ENCODE assay signal across 15 mouse cellular contexts in genomic region chr8:93228673-93229370, GRCm38 (mm10). TPM values are rescaled to one million over a fixed set of nuclear protein-coding genes. Genes with fewer than 3 reads are reported as not detected.
A peak's percentile ranks its signal among the peaks of the same experiment; 100 is the strongest.
DNase-seq lines count a peak whose midpoint lies in the region; ATAC-seq lines count a peak whose summit lies in the region.
"Had no signal": no experiment of that assay in that cellular context is flagged by ENCODE, and none has a peak within 500 bp of the region (broad histone marks: within the 10 kb centered on the region; RNA-seq: fewer than 3 reads in every experiment).

No protein-coding gene starts in this region.

- no peak overlapping the region for H3K27ac ChIP-seq in kidney, embryonic 15.5 days
- H3K27ac ChIP-seq in intestine, embryonic 14.5 days (ENCODE audit: low read depth) = no peak overlapping the region
- H3K27ac ChIP-seq: heart, embryonic 13.5 days; hindbrain, embryonic 15.5 days; limb, embryonic 13.5 days had no signal

- no peak overlapping the region for H3K9ac ChIP-seq in kidney, embryonic 15.5 days
- H3K9ac ChIP-seq in intestine, embryonic 14.5 days (ENCODE audit: low read length) = no peak overlapping the region
- H3K9ac ChIP-seq: heart, embryonic 13.5 days; hindbrain, embryonic 15.5 days; limb, embryonic 13.5 days had no signal

- peak; percentile 68 for DNase-seq in kidney, adult 11 months
- no peak for DNase-seq in intestine, embryonic 14.5 days (ENCODE audit: low spot score)
- DNase-seq in kidney, postnatal 25 days = peak; percentile 54 to 73
- DNase-seq in lung, postnatal 36 days = peak; percentile 79
- DNase-seq in spleen, postnatal 14 days (ENCODE audit: low spot score in 2 of 2) = no peak
- DNase-seq in thymus, postnatal 25 days = no peak
- DNase-seq in right cerebral cortex, postnatal 10 days (ENCODE audit: low spot score in 2 of 2) = no peak
- DNase-seq: cerebellum, adult 11-12 months; spleen, adult 18-20 months had no signal

- 64% methylated on average over 11 of the region's 11 CpGs for WGBS in kidney, embryonic 15.5 days
- 59% methylated on average over 11 of the region's 11 CpGs for WGBS in intestine, embryonic 14.5 days

- no peak for ATAC-seq in kidney, embryonic 15.5 days (replicated peaks; ENCODE audit: low FRiP score)
- 0 out of 2 replicates have a peak, but pooled peaks have one; percentile 62 for ATAC-seq in intestine, embryonic 14.5 days (replicated peaks; ENCODE audit: low FRiP score, low TSS enrichment, low read depth)

- no peak overlapping the region for H3K4me2 ChIP-seq in kidney, embryonic 15.5 days
- H3K4me2 ChIP-seq in intestine, embryonic 14.5 days (ENCODE audit: low read length) = no peak overlapping the region
- H3K4me2 ChIP-seq: heart, embryonic 13.5 days; hindbrain, embryonic 15.5 days; limb, embryonic 13.5 days had no signal

- no peaks in the 10 kb centered on the region for H3K27me3 ChIP-seq in kidney, embryonic 15.5 days
- H3K27me3 ChIP-seq in intestine, embryonic 14.5 days (replicated peaks; ENCODE audit: control insufficient read depth, insufficient read depth, low read length) = no peaks in the 10 kb centered on the region
- H3K27me3 ChIP-seq: heart, embryonic 13.5 days; hindbrain, embryonic 15.5 days; limb, embryonic 13.5 days had no signal

- H3K4me3 ChIP-seq in kidney, embryonic 15.5 days (replicated peaks) = no peak overlapping the region
- H3K4me3 ChIP-seq in intestine, embryonic 14.5 days (ENCODE audit: low read depth, low read length) = no peak overlapping the region
- H3K4me3 ChIP-seq: erythroblast, embryonic 14.5 days; heart, embryonic 13.5 days; hindbrain, embryonic 15.5 days; limb, embryonic 13.5 days; myocyte had no signal

- no peaks in the 10 kb centered on the region for H3K4me1 ChIP-seq in kidney, embryonic 15.5 days
- no peaks in the 10 kb centered on the region for H3K4me1 ChIP-seq in intestine, embryonic 14.5 days (replicated peaks; ENCODE audit: control insufficient read depth, insufficient read depth, low read length)
- H3K4me1 ChIP-seq: heart, embryonic 13.5 days; hindbrain, embryonic 15.5 days; limb, embryonic 13.5 days had no signal

- no peaks in the 10 kb centered on the region for H3K9me3 ChIP-seq in kidney, embryonic 15.5 days (replicated peaks)
- H3K9me3 ChIP-seq in intestine, embryonic 14.5 days (ENCODE audit: control insufficient read depth, low read length) = no peaks in the 10 kb centered on the region
- H3K9me3 ChIP-seq: heart, embryonic 13.5 days; hindbrain, embryonic 15.5 days; limb, embryonic 13.5 days had no signal

- H3K36me3 ChIP-seq in kidney, embryonic 15.5 days = no peaks in the 10 kb centered on the region
- H3K36me3 ChIP-seq in intestine, embryonic 14.5 days (ENCODE audit: control insufficient read depth, insufficient read depth, low read length) = no peaks in the 10 kb centered on the region
- H3K36me3 ChIP-seq: heart, embryonic 13.5 days; hindbrain, embryonic 15.5 days; limb, embryonic 13.5 days had no signal

RNA-seq across cellular contexts. Expression of gene Ces1e, which starts 0.6 kb away (rescaled TPM):
- polyA plus RNA-seq in kidney, embryonic 15.5 days (2015; fragmentation: Nextera tagmentation; extraction: Ambion mirVana) = 0.14 and 0.17 TPM in 2 replicates
- 0.28 and 0.45 TPM in 2 replicates for polyA plus RNA-seq in intestine, embryonic 14.5 days (2014; fragmentation: Nextera tagmentation; extraction: Ambion mirVana)
- polyA plus RNA-seq: erythroblast, embryonic 14.5 days; heart, embryonic 13.5 days; hindbrain, embryonic 15.5 days; limb, embryonic 13.5 days; myocyte had no signal

RNA-seq across cellular contexts. Expression of gene Ces1d, which starts 31.2 kb away (rescaled TPM):
- polyA plus RNA-seq in kidney, embryonic 15.5 days (2015; fragmentation: Nextera tagmentation; extraction: Ambion mirVana) = 0.36 and 0.48 TPM in 2 replicates
- 0.61 TPM in 1 of 2 replicates, not detected in the other for polyA plus RNA-seq in intestine, embryonic 14.5 days (2014; fragmentation: Nextera tagmentation; extraction: Ambion mirVana)
- polyA plus RNA-seq: erythroblast, embryonic 14.5 days; myocyte had no signal

RNA-seq across cellular contexts. Expression of gene Ces1f, which starts 50.7 kb away (rescaled TPM):
- polyA plus RNA-seq in kidney, embryonic 15.5 days (2015; fragmentation: Nextera tagmentation; extraction: Ambion mirVana) = 0.17 TPM in 1 of 2 replicates, not detected in the other
- polyA plus RNA-seq in intestine, embryonic 14.5 days (2014; fragmentation: Nextera tagmentation; extraction: Ambion mirVana) = not detected in 2 replicates
- polyA plus RNA-seq: erythroblast, embryonic 14.5 days; hindbrain, embryonic 15.5 days; limb, embryonic 13.5 days; myocyte had no signal

Comparison
In these comparisons a context has a peak if more than half of its experiments do, and no peak if none do; other contexts are left out.
1. DNase-seq: peak in kidney, adult 11 months (single experiment), kidney, postnatal 25 days (2 of 2) and lung, postnatal 36 days (single experiment); none in intestine, embryonic 14.5 days (single experiment), spleen, postnatal 14 days (0 of 2), thymus, postnatal 25 days (single experiment) and right cerebral cortex, postnatal 10 days (0 of 2).